Mouse (Mus musculus) lung, postnatal 10 days (tissue): ENCODE measurements at regions not wholly inside any gene's neighbourhood (a gene's known extent, or its start where the extent isn't known, plus 50 kb on each side); places are given as distances from the start of the nearest gene placed in this dataset.
"Not testable (repeated sequence)": the region's sequence is repeated elsewhere in the genome, so short reads cannot be mapped to it uniquely, and the experiment has no call there.

Experiments used
- DNase-seq: peaks from one replicate; pipeline ENCODE4 v3.0.0; 2021

DNA sequence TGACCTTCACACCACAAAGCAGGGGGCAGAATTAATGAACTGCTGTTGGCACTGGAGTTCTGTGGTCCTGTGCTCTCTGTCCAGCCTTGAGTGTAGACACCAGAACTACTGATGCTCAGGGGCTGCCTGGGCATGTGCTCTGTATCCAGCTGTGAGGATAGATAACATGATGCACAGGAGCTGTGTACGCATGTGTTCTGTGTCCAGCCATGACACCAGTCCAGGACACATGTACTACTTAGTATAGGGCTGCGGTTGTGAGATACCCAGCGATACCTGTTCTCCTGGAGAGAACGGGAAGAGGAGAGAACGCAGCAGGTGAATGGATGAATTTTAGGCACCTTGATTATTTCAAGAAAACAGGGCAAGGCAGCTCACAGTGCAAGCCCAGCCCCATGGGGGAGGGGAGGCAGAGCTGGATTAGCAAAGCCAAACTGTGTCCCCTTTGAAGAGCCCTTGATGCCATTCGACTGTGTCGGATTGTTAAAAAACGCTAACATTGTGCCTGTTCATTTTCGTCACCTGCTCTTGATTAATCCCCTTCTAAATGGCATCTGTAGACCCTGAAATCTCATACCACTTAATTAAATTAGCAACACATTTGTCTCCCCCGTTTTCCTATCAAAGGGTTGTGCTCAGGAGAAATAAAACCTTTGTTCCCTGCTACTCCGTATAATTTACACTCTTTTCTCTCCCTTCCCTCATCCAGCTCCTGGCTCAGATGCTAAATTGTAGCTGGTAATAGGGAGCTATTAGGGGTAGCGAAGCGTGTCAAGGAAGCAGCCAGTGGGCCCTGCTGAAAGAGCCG, 218.8 kb upstream of the Irx4 start:
- DNase-seq: no peak

DNA sequence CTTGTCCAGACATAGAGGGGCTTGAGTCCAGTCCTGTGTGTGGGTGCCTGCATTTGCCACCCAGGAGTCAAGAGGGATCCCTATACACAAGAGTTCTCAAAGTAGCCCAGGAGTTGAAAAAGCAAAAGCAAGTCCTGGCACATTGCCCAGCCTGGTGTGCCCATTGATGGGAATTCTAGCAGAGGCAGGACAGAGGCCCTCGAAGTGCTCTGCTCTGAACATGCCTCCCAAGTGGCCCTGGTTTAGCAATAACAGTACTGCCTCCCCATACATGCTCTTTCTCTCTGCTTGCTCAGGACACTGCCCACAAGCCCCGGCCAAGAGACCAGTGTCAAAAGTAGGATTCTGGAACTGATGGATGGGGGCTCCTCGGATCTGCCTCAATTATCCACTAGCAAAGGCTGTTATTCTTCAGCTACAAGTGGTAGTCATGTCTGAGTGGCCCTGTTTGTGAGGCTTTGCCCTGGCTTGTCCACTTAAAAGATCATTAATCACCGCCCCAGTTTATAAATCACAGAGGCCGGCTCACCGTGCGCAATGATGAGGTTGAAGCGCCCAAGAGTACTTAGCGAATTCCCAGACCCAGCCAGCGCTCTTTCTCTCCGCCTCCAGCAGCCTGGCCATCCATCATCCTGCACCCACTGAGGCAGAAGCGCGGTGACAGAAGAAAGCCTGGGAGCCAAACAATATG, 190.3 kb upstream of the Irx4 start:
- no peak for DNase-seq

DNA sequence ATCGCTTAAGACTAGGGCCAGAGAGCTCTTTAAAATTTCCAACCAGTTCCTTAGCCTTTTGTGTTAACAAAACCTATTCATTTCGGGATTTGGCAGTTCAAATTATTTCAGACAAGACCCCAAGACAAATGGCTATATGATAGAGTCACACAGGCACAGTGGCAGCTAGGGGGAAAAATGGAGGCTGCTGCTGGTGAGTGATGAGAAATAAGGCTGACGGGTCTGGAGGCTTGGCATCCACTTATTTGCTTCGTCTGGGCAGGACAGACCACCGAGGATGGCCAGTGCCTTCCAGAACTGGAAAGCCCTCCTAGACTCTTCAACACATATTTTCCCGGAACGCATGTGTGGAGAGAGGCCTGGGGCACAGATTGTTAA, 189.8 kb upstream of the Irx4 start:
- DNase-seq: no peak

DNA sequence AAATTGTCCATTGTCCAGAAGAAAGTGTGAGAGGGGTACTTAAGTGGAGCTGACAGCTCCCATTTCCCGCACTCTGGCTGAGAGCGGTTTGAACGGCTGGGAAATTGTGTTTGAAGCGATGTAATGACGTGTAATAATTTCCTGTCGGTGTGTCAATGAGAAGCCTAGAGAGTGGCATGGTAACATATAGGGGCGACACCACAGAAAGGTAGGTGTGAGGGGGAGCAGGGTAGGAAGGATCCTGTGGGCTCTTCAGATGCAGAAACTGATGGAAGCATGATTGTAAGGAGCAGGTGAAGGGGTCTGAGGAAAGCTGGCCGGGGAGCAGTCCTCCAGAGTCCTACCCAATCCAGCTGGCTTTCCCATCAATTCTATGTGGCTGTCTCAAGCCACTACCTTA, 189.2 kb upstream of the Irx4 start:
- DNase-seq: no peak

DNA sequence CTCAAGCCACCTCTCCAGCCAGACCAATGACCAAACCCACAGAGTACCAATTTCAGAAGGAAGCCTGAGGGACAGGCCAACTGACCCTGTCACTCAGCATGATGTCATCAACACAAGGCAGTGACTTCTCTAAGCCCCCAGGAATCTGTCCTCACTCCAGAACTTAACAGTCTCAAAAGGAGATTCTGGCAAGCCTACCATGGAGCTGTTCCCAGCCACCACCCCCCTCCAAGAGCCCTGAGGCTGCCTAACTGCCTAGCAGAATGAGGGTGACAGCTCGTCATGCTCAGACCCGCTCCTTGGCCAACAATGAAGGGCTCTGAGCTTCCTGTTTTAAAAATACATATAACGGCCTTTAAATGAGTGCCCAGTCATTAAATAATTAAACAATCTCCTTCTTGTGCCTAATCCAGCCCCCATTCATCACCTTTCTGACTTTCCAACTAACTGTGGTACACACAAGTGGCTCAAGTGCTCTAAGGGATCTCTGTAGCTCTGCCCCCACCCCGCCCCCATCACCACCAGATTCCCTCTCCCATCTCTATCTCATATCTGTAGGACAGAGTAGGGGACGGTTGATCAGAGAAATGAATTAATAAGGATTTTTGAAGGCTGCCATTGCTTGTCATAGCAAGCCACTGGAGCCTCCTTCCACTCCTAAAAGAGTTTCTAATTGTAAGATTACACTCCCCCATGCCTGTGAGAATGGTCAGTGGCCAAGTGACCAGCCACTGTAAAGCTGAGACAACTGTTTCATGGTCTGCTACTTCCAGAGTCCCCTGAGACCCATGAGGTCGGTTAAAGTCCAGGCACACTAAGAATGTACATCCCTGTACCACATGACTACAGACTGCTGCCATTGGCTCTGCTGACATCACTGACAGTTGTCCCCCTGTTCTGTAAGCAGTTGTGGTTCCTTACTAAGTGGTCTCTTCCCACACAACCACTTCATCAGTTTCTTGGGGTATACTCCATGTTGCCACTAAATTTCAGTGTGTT, 188.1 kb upstream of the Irx4 start:
- no peak for DNase-seq

DNA sequence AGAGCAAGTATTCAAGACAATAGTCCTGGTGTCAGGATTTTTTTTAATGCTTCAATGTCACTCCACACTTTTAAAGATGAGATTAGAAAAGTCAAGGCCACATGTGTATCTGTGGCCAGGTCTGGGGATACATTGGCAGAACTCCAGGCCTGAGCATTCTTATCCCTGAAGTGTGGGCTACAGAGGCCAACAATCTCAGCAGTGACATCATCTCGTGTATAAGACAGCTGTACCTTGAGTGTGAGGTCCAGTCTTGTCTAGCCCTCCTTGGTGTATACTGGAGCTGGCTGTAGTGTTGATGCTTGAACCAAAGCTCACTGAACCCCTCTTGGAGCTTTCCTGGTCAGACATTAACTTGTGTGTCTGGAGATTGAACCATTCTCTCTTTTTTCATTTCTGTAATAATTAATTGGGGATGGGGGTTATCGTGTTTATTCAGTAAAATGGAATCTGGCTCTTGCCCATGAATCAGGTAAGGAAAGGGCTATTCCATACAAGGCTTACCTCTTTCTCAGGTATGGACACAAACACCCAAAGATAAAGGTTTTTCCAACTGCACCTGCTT, 182.3 kb upstream of the Irx4 start:
- DNase-seq: no peak

DNA sequence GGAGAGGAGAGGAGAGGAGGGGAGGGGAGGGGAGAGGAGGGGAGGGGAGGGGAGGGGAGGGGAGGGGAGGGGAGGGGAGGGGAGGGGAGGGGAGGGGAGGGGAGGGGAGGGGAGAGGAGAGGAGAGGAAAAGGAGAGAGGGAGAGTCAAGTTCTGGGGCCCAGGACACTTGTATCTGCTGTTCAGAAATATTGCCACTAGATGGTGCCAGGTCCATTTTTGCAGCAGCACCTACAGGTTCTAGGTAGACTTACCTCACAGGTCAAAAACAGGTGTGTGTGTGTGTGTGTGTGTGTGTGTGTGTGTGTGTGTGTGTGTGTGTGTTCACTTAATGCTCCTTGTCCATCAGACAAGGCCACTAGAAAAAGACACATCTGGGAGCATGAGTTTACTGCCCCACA, 172.5 kb upstream of the Irx4 start:
- not testable (repeated sequence) for DNase-seq

DNA sequence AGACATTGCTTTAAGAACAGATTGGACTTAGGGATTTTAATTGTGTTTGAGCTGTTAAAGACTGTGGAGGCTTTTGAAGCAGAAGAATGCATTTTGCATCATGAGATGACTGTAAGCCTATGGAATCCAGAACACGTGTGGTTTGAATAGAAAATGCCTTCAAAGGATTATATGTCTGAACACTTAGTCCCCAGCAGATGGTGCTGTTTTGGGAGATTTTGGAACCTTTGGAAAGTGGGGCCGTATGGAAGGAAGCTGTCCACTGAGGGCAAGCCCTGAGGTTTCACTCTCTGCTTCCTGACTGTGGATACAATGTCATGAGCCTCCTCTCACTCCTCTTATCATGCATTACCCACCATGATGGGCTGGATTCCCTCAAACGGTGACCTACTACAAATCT, 168.4 kb upstream of the Irx4 start:
- no peak for DNase-seq

DNA sequence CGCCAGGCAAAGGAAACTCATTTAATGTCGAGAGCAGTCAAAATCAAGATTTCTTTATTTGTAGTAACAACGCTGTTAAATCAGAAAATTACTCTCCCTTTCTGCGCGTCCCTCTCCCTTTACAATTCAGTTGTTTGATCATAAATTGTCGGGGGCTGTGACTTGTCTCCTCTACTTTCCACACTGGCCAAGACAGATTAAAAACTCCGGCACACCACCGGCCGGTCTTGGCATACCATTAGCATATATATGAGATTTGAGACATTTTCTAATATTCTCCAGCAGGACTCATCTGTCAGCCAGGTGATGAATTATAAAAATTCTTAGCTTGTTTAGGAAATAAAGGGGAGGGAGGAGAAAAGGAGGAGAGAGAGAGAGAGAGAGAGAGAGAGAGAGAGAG, 162.8 kb upstream of the Irx4 start:
- no peak for DNase-seq

DNA sequence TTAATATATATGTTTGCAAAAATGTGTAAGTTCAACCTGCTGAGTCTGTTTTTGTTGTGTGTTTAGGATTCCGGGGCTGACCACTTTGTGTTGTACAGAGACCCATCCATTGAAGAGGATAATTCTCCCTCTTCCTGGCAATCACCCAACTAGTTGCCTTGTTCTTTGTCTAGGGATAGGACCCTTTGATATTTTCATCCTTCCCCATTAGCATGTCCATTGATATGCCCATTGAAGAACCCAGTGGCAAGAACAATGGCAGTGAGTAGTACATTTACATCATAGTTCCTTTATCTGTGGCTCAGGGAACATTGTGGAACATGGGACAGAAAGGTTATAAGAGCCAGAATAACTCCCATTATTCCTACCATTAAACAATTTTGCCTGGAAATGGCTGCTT, 160.9 kb upstream of the Irx4 start:
- no peak for DNase-seq

DNA sequence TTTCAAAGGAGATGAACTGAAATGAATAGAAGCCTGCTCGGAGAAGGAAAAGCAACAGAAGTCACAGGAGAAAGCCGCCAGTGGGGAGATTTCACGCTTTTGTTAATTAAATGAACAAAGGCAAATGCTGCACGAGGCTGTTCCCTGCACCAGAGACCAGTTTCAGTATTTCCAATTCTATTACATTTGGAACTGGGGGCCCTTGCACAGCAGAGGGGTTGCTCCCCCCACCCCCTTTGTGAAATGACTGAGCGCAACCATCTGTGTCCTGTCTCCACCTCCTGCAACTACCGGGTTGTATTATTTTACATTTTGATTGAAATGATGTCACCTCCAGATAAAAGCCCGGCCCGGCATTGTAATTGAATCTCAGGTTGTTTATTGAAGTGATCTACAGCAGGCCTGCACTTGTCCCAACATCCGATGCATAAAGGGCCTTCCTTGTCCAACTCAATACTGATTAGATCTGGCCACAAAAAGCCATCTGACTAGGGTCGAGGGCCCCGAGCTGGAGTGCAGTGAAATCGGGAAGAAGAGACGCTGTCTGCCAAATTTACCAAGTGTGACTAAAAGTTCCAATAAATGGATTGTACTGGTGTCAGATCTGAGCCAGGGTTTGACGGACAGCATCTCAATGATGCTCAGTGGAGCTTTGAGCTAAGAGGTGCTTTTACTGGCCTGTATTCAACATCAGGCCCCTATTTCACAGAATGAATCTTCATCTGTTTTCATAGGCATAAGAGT, 152.9 kb upstream of the Irx4 start:
- DNase-seq: no peak

DNA sequence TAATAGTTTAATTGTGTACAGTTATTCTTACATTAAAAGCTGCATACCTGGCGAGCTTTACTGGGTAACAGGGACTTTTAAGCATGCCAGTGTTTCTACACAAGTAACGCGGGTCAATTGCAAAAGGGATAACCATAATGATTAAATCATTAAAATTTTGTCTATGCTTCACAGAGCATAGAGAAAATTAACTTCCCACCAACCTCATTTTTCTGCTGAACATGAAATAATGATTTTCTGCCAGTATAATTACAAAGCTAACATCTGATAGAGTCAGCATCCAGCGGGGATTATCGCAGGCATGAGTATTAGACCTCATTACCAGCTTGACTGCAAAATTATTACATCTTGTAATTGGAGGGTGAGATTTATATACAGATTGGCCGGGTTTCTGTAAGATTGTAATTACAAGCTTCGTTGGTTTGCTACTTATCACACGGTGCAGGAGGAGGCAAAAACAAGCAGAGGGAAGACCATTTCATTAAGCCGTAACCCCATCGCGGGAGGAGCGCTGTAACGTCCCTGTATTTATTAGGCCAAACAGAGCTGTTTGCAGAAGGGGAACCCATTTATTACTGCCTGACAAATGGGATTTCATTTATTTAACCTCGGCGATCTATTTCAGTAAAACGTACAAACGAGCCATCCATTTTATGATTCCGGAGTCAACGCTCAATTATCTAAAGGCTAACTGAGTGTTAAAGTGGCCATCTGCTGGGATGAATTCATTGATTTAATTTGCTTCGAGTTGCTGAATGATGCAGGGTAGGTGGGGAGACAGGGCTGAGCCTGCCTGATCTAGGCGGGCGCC, 143.3 kb upstream of the Irx4 start:
- no peak for DNase-seq

DNA sequence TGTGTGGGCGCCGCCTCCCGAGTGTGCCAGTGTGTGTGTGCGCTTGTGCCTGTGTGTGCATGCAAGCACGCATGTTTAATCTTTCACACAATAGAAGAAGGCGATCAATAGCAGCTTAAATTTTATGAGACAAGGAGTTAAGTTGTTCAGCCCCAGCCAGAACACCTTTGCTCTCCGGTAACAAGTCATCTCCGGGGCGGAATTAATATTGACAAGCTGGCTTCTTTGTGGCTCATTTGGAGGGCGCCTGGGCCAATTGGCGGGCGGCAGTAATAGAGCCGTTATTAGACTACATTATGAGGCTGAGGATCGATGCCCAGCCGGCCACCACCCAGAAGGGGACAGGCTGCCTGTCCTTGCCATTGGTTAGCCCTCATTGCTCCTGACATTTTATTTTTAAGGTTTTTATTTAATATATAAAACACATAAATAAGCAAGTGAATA, 142.6 kb upstream of the Irx4 start:
- DNase-seq: no peak

DNA sequence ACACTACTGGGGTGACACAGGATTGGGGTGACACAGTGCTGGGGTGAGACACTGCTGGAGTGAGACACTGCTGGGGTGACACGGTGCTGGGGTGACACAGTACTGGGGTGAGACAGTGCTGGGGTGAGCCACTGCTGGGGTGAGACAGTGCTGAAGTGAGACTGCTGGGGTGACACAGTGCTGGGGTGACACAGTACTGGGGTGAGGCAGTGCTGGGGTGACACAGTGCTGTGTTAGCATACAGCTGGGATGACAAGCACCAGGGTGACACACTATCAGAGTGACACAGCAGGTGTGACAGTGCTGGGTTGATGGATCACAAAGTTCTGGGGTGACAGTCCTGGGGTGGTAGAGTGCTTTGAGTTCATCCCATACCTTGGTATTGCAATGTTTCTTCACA, 137.3 kb upstream of the Irx4 start:
- DNase-seq: no peak

DNA sequence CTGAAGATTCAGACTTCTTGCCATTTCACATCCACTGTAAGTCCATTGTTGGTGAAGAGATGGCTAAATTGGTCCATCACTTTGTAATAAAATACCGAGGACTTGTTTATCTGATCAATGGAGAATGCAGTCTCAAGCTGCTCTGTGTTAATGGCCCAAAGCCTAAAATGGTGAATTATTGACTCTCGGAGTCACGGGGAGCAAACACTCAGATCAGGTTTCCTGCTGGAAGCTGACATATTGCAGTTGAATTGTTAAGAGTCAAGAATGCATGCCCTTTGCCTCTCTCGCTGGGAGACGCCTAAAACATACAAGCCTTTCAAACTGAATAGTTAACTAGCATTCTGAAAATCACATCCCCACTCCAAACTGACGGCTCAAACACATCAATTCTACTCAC, 129.0 kb upstream of the Irx4 start:
- DNase-seq: no peak

DNA sequence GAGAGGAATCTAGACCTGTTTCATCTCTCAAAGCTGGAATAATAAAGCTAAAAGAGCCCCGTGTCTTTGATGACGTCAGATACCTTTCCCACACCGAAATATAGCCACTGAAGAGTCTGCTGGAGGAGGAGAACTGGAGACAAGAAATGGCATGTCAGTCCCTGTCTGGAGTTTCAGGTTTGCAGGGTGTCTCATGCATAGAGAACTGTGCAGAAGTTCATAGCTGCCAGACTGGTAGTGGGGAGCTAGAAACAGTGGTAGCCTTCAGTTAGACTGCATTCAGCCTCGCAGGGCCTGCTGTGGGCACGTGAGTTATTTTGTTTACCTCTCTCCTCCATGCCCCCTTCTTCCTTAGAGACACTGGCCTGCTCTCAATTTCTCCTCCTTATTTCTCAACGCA, 127.5 kb upstream of the Irx4 start:
- no peak for DNase-seq

DNA sequence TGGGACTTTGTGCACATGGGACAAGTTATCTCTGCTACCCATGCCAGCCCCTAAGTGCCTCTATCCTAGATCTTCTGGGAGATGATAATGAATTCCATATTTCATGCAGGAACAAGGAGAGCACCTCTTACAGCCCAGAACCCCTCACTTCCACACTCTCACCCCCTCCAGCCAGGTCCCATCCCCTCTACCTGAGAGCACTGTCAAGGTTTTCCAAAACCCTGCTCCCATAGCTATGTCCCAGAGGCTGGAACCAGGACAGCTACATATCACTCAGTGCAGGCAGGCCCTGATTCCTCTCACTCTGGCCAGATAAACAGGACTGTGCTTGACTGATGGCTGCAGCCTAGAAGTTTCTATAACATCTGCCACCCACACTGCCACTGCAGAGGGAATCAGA, 125.3 kb upstream of the Irx4 start:
- no peak for DNase-seq

DNA sequence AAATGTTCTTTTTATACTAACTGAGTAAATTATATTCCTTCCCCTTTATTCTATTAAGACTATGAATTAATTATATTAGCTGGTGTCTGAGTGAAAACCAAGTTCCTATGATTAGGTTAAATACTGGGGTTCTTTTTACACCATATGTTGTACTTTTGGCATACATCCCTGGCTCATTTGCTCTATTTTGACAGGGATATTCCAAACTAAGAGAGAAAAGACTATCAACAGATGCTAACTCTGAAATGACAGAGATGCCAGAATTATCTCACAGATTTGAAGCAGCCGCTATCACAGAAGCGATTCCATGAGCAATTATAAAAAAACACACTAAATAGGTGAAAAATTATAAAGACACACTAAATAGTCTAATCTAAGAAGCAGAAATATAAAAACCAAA, 119.0 kb upstream of the Irx4 start:
- DNase-seq: no peak

DNA sequence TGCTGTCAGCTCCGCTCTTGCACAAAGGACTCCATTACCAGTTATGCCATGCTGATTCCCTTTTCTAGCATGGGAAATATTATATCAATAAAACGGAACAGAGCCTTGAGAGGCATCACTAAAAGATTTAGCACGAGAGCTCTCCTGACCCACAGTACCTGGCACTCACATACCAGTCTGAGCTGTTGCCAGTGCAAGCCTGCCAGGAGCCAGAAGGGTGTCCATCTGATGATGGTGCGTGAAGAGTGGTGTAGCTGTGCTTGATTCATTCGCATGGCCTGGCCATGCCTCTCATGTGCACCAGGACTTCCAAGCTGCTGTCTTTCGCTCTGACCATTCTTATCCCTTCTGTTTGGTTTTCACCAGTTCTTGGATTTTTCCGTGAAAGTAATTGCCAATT, 102.3 kb upstream of the Irx4 start:
- DNase-seq: no peak

DNA sequence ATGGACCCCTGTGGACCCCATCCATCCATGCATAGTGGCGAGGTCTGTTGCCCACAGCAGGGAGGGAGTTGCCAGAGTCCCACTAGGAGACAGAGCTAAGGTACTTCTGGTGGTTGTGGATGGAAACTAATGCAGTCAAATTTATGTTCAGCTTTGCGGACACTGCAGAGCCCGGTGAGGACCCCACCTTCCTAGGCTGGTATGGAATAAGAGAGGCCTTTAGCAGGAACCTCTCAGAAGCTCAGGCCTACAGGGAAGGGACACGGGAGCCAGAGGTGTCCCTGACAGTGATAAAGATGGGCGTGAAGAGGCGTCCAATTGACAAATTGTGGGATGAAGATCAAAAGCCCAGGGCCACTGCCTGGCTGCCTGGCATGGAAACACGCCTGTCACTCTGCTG, 100.8 kb upstream of the Irx4 start:
- DNase-seq: no peak

DNA sequence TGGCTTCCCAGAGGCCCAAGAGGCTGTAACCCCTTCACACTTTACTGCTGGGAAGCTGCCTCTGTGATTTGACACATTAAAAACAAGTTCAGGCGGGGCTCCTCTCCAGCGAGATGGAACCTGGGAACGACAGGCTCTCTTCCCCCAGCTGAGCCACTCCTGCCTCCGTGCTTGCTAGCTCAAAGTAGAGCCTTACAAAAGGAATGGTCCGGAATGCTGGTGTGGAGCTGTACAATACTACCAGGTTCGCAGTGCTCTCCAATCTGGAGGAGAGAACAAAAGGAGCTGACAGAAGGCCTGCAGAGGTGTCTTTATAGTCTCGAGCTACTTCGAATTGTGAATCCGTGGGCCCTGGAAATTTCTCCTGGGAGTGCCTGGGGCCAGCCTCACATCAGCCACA, 100.4 kb upstream of the Irx4 start:
- no peak for DNase-seq

DNA sequence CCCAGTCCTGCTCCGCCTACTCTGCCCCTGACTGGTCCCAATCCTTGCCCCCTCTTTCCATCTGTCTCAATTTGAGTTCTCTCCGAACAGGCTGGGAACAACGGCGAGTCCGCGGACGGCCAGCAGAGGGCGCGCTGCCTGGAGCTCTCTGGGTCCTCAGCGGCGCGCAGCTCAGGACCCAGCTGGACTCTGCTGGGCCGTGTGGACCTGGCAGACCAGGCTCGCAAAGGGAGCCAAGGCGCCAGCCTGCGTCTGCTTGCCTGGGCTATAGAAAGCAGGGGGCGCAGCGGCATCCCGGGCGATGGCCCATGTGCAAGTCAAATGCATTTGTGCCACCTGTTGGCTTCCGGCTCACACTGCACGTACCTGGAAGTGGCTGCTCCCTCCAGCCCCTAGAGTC, 100.0 kb upstream of the Irx4 start:
- peak; percentile 82 for DNase-seq
